Mouse (Mus musculus) retina, postnatal 1 day (tissue): ENCODE results near the gene Pou3f1.

Experiments
- DNase-seq: peaks from one replicate; pipeline ENCODE4 v3.0.0-alpha.2; 2012

Pou3f1 gene

DNA sequence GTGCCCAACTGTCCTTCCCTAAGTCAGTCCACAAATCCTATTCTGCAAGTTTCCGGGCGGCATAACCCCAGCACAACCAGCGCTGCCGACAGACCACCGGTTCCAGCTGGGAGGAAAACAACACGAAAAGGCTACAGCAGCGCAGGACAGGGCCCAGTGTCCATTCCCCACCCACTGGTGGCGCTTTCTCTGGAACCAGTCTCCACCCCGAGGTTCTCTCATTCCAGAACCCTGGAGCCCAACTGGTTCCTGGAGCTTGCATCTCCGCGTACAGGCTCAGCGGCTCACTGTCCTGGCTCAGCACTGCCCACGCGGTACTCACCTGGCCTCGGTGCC is at the start of gene Pou3f1:
Gene Pou3f1, plus strand, starts transcription at position 290 of the 336 bp plus-strand sequence.
- DNase-seq: peak; percentile 63

DNA sequence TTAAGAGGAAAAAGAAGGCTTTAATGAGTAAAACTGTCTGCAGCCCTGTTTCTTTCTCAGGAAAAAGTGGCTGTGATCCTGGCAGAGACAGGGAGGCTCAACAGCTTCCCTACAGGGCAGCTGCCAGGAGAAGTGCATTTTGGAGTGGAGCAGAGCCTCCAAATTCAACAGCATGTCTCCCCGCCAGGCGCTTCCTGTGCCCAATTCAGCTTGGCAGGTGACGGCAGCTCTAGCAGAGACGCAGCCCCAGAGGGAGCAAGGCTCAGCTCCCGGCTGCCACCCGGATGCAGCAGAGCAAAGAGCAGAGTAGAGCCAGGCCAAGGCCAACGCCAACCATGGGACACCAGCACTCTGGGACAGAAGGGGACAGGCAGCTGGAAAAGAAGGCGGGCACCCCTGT is 49.4 kb upstream of the Pou3f1 start:
- DNase-seq: no peak

DNA sequence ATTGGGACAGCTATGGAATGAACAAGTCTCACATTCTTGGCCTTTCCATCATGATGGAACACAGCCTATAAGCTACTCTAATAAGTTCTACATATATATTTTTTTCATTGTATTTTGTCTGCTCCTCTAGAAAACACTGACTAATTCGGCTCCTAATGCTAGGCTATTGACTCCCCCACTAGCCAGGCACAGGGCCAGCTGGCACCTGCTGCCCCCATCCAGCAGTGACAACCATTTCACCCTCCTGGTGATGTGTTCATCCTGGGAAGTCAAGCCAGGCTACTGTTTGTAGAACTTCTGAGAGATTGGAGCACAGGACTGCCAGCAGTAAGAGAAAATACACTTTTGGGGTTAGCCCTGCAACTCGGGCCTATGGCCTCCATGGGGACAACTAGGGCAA is 46.5 kb upstream of the Pou3f1 start:
- no peak for DNase-seq

DNA sequence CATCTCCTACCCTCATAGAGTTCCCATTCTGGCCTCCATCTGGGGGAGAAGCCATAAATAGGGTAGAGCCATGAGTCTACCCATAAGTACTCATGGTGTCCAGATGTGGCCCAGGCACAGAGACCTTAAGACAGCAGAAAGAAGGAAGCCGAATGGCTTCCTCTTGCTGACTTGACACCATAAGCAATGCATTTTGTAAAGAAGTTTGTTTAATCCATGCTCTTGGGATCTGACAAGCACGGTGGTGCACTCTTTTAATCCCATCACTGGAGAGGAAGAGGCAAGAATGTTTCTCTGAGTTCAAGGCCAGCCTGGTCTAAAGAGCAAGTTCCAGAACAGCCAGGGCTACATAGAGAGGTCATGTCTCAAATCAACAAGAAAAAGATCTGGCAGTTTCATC is 45.9 kb upstream of the Pou3f1 start, which contains the start of gene 3100002H09Rik:
Gene 3100002H09Rik, minus strand, starts transcription at position 101 of the 400 bp plus-strand sequence.
- DNase-seq: no peak

DNA sequence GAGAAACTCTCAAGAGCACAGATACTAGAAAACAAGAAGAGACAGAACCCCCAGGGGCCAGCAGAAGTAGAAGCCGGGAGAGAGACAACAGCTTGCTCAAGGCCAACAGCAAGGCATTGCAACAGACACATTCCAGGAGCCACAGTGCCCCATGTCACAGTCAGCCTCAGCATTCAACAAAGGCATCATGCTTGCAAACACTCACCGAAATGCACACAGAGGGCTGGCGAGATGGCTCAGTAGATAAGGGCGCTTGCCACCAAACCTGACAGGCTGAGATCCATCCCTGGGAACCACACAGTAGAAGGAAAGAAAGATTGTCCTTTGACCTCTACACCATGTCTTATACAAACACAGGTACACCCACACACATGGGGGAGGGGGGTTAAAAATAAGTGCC is 44.8 kb upstream of the Pou3f1 start:
- no peak for DNase-seq

DNA sequence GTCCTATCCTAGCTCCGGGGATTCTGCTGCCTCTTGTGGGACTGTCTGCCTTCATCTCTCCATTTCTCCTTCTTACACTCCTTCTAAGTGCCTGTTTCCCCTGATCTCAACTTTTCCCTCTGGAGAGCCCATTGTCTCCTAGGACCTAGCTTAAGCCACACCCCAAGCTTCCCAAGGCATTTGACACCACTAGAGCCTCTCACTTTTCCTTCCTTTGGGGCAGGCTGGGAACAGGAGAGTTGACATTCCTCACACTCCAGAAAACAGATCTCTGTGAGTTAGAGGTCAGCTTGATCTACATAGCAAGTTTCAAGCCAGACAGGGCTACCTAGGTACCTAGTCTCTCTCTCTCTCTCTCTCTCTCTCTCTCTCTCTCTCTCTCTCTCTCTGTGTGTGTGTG is 42.4 kb upstream of the Pou3f1 start:
- DNase-seq: no peak

- DNase-seq: no peak
Measured at GRCm38 (mm10) chr4:124615406-124615960, 41.1 kb upstream of the Pou3f1 start.

- no peak for DNase-seq
Measured at GRCm38 (mm10) chr4:124615986-124616385, 40.6 kb upstream of the Pou3f1 start.

DNA sequence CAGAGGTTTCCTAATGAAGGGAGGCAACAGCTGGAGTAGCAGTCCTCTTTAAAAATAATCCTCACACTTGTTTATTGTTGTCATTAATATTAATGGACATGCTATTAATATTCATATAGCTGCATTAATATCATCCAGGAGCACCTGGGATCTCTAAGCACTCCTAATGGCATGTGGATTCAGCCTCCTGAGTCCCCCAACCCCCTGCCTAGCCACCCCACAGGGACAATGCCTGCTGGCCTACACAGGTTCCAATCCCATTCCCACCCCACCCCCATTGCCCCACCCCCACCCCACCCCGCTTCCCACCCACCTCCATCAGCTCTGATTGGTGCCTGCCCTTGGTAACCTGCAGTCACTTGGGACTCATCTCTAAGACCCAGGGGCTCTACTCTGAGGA is 40.0 kb upstream of the Pou3f1 start:
- no peak for DNase-seq

DNA sequence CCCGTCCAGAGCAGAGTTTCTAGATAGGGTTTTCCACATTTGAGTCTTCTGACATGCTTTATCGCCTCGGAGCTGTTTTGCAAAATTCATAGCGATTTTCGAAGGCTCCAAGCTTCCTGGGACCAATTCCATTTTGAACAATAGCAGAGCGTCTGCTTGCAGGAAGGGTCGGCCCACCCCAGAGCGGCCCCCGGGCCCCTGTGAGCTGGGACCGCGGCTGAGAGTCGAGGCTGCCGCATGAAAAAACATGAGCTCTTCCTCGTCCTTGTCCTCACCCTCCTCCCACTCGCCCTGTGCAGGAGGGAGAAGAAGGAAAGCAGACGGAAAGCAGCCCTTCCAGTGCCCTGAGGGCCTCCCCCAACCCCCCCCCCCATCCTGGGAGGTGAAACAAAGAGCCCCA is 38.0 kb upstream of the Pou3f1 start:
- DNase-seq: peak; percentile 22

DNA sequence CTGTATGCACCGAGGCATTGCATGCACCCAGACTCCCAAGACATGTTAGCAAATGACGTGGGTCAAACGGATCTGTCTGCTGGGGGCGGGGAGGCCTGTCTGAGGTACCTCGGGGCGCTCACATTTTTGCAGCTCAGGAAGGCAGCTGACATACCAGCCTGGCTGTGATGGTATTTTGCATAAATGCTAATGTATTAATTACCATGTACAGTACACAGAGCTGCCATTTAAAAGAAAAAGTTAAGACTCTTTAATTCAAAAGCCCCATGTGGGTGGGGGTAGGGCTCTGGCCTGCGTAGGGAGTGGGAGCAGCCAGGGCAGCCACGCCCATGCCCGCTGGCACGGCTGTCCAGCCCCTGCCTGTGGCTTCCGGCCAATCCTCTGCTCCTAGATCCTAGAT is 35.2 kb upstream of the Pou3f1 start:
- no peak for DNase-seq

DNA sequence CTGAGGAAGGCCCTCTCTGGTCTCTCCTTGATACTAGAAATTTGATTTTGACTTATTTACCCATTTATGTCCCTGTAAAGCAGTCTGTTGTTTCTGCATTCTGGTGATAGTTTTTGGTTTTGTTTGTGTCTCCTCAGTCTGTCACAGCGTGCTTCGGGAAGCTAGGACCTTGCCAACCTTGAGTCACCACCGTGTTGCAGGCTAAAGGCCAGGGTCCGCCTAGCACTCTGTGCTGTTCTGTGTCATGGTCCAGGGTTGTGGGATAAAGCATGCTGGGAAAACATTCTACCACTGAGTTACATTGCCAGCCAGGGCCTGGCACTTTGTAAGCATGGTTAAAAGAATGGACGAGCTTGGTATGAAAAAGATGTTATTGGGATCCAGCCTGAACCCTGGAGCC is 34.0 kb upstream of the Pou3f1 start:
- DNase-seq: no peak

GRCm38 (mm10) chr4:124624111-124624581 is 32.5 kb upstream of the Pou3f1 start:
- DNase-seq: no peak

- DNase-seq: no peak
Measured at GRCm38 (mm10) chr4:124626836-124627235, 29.8 kb upstream of the Pou3f1 start.

DNA sequence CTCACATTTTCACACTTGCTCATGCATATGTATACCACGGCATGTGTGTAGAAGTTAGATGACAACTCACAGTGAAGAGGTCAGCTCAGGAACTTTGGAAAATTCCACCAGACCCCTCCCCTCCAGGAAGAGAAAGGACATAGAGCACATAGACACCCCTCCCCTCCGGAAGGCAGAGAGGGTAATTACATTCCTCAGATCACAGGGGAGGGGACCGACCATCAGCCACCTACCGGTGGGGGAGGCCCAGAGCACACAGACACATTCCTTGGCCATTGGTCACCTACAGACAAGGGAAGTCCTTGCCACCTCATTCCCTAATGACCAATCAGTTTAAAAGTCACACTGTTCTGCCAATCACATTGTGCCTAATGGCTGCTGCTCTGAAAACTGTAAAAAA is 25.2 kb upstream of the Pou3f1 start:
- DNase-seq: no peak

GRCm38 (mm10) chr4:124632856-124633255 is 23.8 kb upstream of the Pou3f1 start:
- peak; percentile 45 for DNase-seq

GRCm38 (mm10) chr4:124633281-124633680 is 23.3 kb upstream of the Pou3f1 start:
- DNase-seq: peak; percentile 61

DNA sequence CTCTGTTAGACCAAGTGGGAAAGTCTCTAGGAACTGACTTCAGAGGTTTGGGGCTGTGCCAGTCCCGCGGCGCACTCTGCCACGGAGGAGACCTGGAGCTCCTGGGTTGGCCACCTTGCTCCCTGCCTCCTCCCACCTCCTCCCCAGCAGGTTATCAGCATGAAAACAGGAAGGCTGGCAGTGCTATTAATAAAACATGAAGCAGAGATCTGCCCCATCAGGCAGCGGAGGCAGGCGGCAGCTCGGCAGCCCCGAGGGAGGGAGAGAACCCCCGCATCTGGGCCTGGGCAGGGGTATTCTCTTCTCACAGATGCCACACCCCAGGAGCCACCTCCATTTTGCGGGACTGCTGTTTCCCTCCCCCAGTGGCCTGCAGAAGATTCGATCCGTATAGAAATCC is 16.9 kb upstream of the Pou3f1 start:
- no peak for DNase-seq

DNA sequence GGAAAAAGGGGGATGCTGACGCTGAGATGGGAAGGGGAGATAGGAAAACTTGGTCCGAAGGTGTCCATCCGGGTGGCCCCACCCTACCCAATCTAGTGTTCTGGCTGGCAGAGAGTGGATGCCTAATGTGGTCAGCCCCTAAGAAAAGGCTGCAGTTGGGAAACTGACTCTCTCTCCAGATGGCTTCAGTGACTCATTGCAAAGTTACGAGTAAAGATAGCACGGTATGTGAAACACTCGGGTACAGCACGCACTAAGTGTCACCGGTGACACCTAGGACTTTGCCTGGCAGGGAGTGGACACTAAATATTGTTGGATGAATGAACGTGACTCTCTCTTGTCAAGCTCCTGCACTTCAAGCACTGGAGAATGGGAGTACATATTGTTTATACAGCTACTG is 12.7 kb upstream of the Pou3f1 start:
- no peak for DNase-seq

- no peak for DNase-seq
Measured at GRCm38 (mm10) chr4:124644974-124645433, 11.6 kb upstream of the Pou3f1 start.

DNA sequence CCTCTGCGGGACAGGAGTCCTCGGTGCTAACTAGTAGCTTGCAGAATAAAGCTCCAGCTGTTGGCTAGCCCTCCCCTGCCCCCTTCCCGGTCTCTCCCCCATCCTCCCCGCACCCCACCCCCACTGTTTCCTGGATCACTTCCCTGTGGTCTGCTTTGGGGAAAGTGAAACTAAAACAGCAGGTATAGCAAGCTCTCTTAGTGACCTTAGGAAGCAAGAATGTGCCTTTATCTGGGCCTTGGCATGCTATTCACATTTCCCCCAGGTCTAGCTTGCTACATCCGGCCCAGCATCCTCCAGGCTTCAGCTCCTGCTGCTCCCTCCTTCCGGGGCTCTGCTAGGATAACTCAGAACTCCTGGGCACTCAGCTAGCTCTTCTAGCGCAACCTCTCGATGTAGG is 10.0 kb upstream of the Pou3f1 start:
- DNase-seq: no peak

DNA sequence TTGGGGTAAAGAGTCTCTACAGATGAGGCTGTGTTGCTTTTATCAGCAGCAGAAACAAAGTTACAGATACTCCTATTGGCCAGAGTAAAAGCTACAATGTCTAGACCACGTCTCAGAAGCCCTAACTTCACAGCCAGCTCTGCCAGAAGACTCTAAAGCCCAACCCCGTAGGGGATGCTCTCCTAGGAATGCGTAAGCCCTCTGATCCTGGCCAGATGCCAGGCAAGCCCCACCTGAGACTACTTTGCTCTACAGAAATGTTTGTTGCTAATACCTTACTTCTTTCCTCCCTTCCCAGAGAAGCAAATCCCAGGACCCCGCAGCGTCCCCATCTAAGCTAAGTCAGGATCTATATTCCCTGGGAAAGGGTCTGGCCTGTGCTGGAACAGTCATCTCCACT is 8.7 kb upstream of the Pou3f1 start:
- DNase-seq: no peak

GRCm38 (mm10) chr4:124652886-124653285 is 3.7 kb upstream of the Pou3f1 start:
- DNase-seq: peak; percentile 93

GRCm38 (mm10) chr4:124656854-124657650 is 445 bp downstream of the Pou3f1 start:
- peak; percentile 94 for DNase-seq

GRCm38 (mm10) chr4:124657781-124658180 is 1.2 kb downstream of the Pou3f1 start:
- DNase-seq: no peak
